In genomic region chr10:80915260-80915659, GRCm38 (mm10) we compare ENCODE assay signal across 13 mouse cellular contexts. TPM values are rescaled to one million over a fixed set of nuclear protein-coding genes. Genes with fewer than 3 reads are reported as not detected.
"Had no signal": no experiment of that assay in that cellular context is flagged by ENCODE, and none has a peak within 500 bp of the region (broad histone marks: within the 10 kb centered on the region; RNA-seq: fewer than 3 reads in every experiment).

No protein-coding gene starts in this region.

- H3K9ac ChIP-seq: kidney, embryonic 15.5 days; limb, embryonic 12.5 days; midbrain, embryonic 13.5 days; neural tube, embryonic 15.5 days had no signal

- H3K4me2 ChIP-seq: kidney, embryonic 15.5 days; limb, embryonic 12.5 days; neural tube, embryonic 15.5 days had no signal

- DNase-seq: kidney, adult 2 months; kidney, postnatal 14 days; layer of hippocampus, postnatal 36 days; lung, adult 18-20 months; right cerebral cortex, adult 18-20 months; right cerebral cortex, postnatal 25 days; thymus, adult 18-20 months; thymus, postnatal 14 days had no signal

- H3K27me3 ChIP-seq: kidney, embryonic 15.5 days; limb, embryonic 12.5 days; midbrain, embryonic 13.5 days; neural tube, embryonic 15.5 days had no signal

- H3K9me3 ChIP-seq: kidney, embryonic 15.5 days; limb, embryonic 12.5 days; midbrain, embryonic 13.5 days; neural tube, embryonic 15.5 days had no signal

- H3K27ac ChIP-seq: kidney, embryonic 15.5 days; limb, embryonic 12.5 days; midbrain, embryonic 13.5 days; neural tube, embryonic 15.5 days had no signal

- H3K4me3 ChIP-seq: kidney, embryonic 15.5 days; limb, embryonic 12.5 days; midbrain, embryonic 13.5 days; neural tube, embryonic 15.5 days had no signal

- ATAC-seq: midbrain, embryonic 13.5 days had no signal

RNA-seq across cellular contexts. Expression of gene Tmprss9, which starts 43.6 kb away (rescaled TPM):
- polyA plus RNA-seq: kidney, embryonic 15.5 days; lung, embryonic 16.5 days had no signal
